Mouse (Mus musculus): ENCODE measurements at regions not wholly inside any gene's neighbourhood (a gene's known extent, or its start where the extent isn't known, plus 50 kb on each side); places are given as distances from the start of the nearest gene placed in this dataset.

DNA sequence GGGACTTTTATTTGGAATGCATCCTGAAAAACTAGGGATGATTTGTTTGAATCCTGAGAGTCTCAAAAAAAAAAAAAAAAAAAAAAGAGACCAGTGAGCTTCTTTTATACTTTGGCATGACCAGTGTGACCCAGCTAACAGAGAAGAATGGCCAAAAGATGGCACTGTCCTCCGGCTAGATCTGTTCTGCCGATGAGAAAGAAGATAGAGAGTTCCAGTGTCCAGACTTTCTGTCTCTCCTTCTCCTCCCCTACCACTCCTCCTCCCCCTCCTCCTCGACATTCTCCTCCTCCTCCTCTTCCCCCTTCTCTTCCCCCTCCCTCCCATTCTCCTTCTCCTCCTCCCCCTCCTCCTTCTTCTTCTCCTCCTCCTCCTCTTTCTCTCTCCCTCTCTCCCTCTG, 84.6 kb upstream of the Sfswap start:
- no peak for ATAC-seq (ENCODE audit: insufficient number of reproducible peaks, low FRiP score, low TSS enrichment, low read depth)
- no peak overlapping the region for H3K27ac ChIP-seq (replicated peaks; ENCODE audit: low read depth, low read length)
- 18% methylated on average over 3 of the region's 3 CpGs for WGBS

DNA sequence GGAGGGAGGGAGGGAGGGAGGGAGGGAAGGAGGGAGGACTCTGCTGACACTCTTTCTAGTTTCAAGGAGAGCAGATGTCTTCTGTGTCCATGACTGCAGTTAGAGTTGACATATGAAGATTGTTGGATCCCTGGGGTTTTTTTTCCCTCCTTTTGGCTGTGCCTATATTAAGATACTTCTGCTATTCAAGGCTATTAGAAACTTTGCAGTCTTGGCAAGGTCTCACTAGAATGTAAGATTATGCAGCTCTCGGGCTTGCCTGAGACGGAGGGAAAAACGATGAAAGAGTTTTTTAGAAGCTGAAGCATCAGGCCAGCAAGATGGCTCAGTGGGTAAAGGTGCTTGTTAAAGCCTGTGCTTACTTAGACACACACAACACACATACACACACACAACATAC, 83.5 kb upstream of the Sfswap start:
- H3K4me2 ChIP-seq (ENCODE audit: low read depth, severe bottlenecking): no peak overlapping the region
- 80% methylated on average over 3 of the region's 3 CpGs for WGBS
- no peak overlapping the region for H3K27ac ChIP-seq (replicated peaks; ENCODE audit: low read depth, low read length)
- no peak overlapping the region for H3K4me3 ChIP-seq (ENCODE audit: low read depth, low read length)
- H3K9ac ChIP-seq (ENCODE audit: low read length): no peak overlapping the region
- ATAC-seq (ENCODE audit: insufficient number of reproducible peaks, low FRiP score, low TSS enrichment, low read depth) (no peak), DNase-seq (ENCODE audit: low spot score) (no peak)
- H3K4me1 ChIP-seq (ENCODE audit: control insufficient read depth, insufficient read depth, low read length): peaks cover 10% of the 10 kb centered on the region
- H3K9me3 ChIP-seq (ENCODE audit: control insufficient read depth, low read length): no peaks in the 10 kb centered on the region
- H3K27me3 ChIP-seq (ENCODE audit: control insufficient read depth, insufficient read depth, low read length): no peaks in the 10 kb centered on the region
- H3K36me3 ChIP-seq (ENCODE audit: control insufficient read depth, insufficient read depth, low read length): no peaks in the 10 kb centered on the region

More for the DNA sequence above, 84.6 kb upstream of the Sfswap start:
- no peak overlapping the region for H3K4me3 ChIP-seq (ENCODE audit: low read depth, low read length)
- no peaks in the 10 kb centered on the region for H3K27me3 ChIP-seq (ENCODE audit: control insufficient read depth, insufficient read depth, low read length)
- H3K4me1 ChIP-seq (ENCODE audit: control insufficient read depth, insufficient read depth, low read length): peaks cover 10% of the 10 kb centered on the region
- DNase-seq (ENCODE audit: low spot score): no peak
- H3K9me3 ChIP-seq (ENCODE audit: control insufficient read depth, low read length): no peaks in the 10 kb centered on the region
- no peaks in the 10 kb centered on the region for H3K36me3 ChIP-seq (ENCODE audit: control insufficient read depth, insufficient read depth, low read length)
- no peak overlapping the region for H3K9ac ChIP-seq (ENCODE audit: low read length)
- H3K4me2 ChIP-seq (ENCODE audit: low read depth, severe bottlenecking): no peak overlapping the region

DNA sequence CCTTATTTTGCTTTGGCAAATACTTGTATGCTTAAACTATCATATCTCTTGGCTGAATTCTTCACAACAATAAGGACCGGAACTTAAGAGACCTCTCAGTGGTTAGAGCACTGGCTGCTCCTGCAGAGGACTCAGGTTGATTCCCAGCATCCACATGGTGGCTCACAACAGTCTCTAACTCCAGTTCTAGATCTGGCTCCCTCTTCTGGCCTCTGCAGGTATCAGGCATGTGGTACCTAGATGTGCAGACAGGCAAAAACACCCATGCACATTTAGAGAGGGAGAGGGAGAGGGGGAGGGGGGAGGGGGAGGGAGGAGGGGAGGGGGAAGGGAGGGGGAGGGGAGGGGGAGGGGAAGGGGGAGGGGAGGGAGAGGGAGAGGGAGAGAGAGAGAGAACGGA, 80.0 kb upstream of the Sfswap start:
- WGBS: 72% methylated on average over 2 of the region's 2 CpGs
- no peak for DNase-seq (ENCODE audit: low spot score)
- Histone ChIP-seq H3K27me3 (ENCODE audit: control insufficient read depth, insufficient read depth, low read length) (no peaks in the 10 kb centered on the region), H3K9ac (ENCODE audit: low read length) (no peak overlapping the region), H3K27ac (replicated peaks; ENCODE audit: low read depth, low read length) (no peak overlapping the region), H3K36me3 (ENCODE audit: control insufficient read depth, insufficient read depth, low read length) (no peaks in the 10 kb centered on the region), H3K4me2 (ENCODE audit: low read depth, severe bottlenecking) (no peak overlapping the region), H3K9me3 (ENCODE audit: control insufficient read depth, low read length) (no peaks in the 10 kb centered on the region), H3K4me1 (ENCODE audit: control insufficient read depth, insufficient read depth, low read length) (peaks cover 1% of the 10 kb centered on the region; the same call in 1 of the 2 replicates), H3K4me3 (ENCODE audit: low read depth, low read length) (no peak overlapping the region)
- no peak for ATAC-seq (ENCODE audit: insufficient number of reproducible peaks, low FRiP score, low TSS enrichment, low read depth)

DNA sequence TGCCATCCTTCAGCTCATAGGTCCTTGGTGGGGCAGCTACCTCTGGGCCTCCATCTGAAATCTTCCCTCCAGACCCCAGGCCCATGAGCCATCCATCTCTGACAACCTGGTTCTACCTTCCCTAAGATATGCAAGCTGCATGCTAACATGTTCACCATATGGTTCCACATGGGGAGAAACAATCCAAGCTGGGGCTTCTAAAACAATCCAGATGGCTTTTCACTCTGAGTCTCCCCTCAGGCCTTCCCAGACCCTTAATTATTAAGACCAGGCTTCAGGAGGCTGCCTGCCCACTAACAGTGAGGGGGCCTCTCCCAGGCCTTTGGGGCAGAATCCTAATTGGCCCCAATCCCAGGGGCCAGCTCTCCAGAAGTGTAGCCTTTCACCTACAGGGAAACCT, 71.1 kb upstream of the Sfswap start:
- peak overlapping the region; percentile 24; the same call in 1 of the 2 replicates for H3K4me2 ChIP-seq (ENCODE audit: low read depth, severe bottlenecking)

DNA sequence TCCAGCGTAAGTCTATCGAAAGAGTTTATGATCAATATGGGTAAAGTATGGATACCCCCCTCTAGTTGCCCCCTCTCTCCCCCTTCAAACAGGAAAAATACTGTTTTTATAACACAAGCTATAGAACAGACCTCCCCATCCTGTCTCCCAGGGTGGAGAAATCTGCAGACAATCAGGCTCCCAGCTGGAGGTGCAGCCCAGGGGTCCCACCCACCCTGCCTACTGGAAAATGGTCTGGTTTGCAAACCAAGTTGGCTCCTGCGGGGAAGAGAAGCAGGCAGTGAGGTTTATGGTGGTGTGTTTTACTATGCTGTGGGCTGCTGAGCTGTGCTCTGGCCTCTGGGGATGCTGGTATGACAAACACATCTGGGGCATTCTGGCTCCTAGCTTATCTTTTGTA, 70.7 kb upstream of the Sfswap start:
- WGBS: 21% methylated on average over 3 of the region's 3 CpGs
- Histone ChIP-seq H3K4me1 (ENCODE audit: control insufficient read depth, insufficient read depth, low read length) (peaks cover 23% of the 10 kb centered on the region), H3K4me2 (ENCODE audit: low read depth, severe bottlenecking) (peak overlapping the region; percentile 13; the same call in 1 of the 2 replicates), H3K4me3 (ENCODE audit: low read depth, low read length) (no peak overlapping the region), H3K27ac (replicated peaks; ENCODE audit: low read depth, low read length) (peak overlapping the region; percentile 94), H3K36me3 (ENCODE audit: control insufficient read depth, insufficient read depth, low read length) (no peaks in the 10 kb centered on the region), H3K9ac (ENCODE audit: low read length) (no peak overlapping the region), H3K9me3 (ENCODE audit: control insufficient read depth, low read length) (no peaks in the 10 kb centered on the region), H3K27me3 (ENCODE audit: control insufficient read depth, insufficient read depth, low read length) (no peaks in the 10 kb centered on the region)
- DNase-seq (ENCODE audit: low spot score): peak; percentile 61
- peak; percentile 42; the same call in 1 of the 2 replicates for ATAC-seq (ENCODE audit: insufficient number of reproducible peaks, low FRiP score, low TSS enrichment, low read depth)

More for the DNA sequence above, 71.1 kb upstream of the Sfswap start:
- no peak overlapping the region for H3K4me3 ChIP-seq (ENCODE audit: low read depth, low read length)
- H3K27ac ChIP-seq (replicated peaks; ENCODE audit: low read depth, low read length): peak overlapping the region; percentile 94
- H3K9me3 ChIP-seq (ENCODE audit: control insufficient read depth, low read length): no peaks in the 10 kb centered on the region
- H3K27me3 ChIP-seq (ENCODE audit: control insufficient read depth, insufficient read depth, low read length): no peaks in the 10 kb centered on the region
- peaks cover 23% of the 10 kb centered on the region for H3K4me1 ChIP-seq (ENCODE audit: control insufficient read depth, insufficient read depth, low read length)
- H3K36me3 ChIP-seq (ENCODE audit: control insufficient read depth, insufficient read depth, low read length): no peaks in the 10 kb centered on the region
- H3K9ac ChIP-seq (ENCODE audit: low read length): no peak overlapping the region
- ATAC-seq (ENCODE audit: insufficient number of reproducible peaks, low FRiP score, low TSS enrichment, low read depth): peak; percentile 78
- peak; percentile 71 for DNase-seq (ENCODE audit: low spot score)

DNA sequence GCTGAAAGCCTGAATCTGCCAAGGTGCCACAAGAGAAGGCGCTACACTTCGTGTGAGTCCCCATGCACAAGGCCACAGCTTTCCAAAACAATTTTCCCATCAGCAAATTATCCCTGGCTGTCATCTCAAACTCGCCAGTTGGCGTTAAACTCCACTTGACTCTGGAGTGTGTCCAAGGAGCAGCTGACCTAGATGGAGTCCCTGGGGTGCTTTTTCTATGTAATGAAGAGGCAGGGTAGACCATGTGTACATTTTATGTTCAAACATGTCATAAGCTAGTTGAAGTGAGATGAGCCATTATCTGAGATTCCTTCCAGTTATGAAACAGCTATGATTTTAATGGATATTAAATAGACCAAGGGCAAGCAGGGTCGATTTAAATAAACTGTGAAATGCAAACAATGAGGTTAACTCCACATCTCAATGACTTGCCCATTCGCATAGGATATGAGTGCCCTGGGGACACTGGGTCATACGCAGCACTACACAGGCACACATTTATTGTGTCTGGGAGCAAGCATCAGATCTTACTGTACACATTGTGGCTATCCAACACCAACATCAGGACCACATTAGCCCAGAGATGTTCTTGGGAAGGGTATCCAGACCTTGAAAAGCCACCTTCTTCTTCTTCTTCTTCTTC, 51.0 kb upstream of the Sfswap start:
- Histone ChIP-seq H3K4me2 (ENCODE audit: low read depth, severe bottlenecking) (no peak overlapping the region), H3K27ac (replicated peaks; ENCODE audit: low read depth, low read length) (no peak overlapping the region), H3K36me3 (ENCODE audit: control insufficient read depth, insufficient read depth, low read length) (no peaks in the 10 kb centered on the region), H3K27me3 (ENCODE audit: control insufficient read depth, insufficient read depth, low read length) (no peaks in the 10 kb centered on the region), H3K4me3 (ENCODE audit: low read depth, low read length) (no peak overlapping the region), H3K9me3 (ENCODE audit: control insufficient read depth, low read length) (no peaks in the 10 kb centered on the region), H3K9ac (ENCODE audit: low read length) (no peak overlapping the region), H3K4me1 (ENCODE audit: control insufficient read depth, insufficient read depth, low read length) (peaks cover 4% of the 10 kb centered on the region)
- DNase-seq (ENCODE audit: low spot score) (no peak), ATAC-seq (ENCODE audit: insufficient number of reproducible peaks, low FRiP score, low TSS enrichment, low read depth) (no peak)
- 74% methylated on average over 7 of the region's 7 CpGs for WGBS

All from limb, embryonic 11.5 days (tissue).